Mouse (Mus musculus): Measurements from ENCODE around the gene Wt1. TPM values are rescaled to one million over a fixed set of nuclear protein-coding genes. Genes with fewer than 3 reads are reported as not detected.

The Wt1 gene
- polyA plus RNA-seq, 1 experiment from 2014 or later = 41.9 TPM

- no peak overlapping the region for H3K27ac ChIP-seq
- no peaks in the 10 kb centered on the region for H3K9me3 ChIP-seq
- H3K4me3 ChIP-seq = no peak overlapping the region
- no peaks in the 10 kb centered on the region for H3K27me3 ChIP-seq (ENCODE audit: insufficient read depth, poor library complexity, severe bottlenecking)
- 65% methylated on average over 2 of the region's 2 CpGs for WGBS
- H3K36me3 ChIP-seq = no peaks in the 10 kb centered on the region
- H3K4me1 ChIP-seq = peaks cover 13% of the 10 kb centered on the region
- no peak for DNase-seq (ENCODE audit: low spot score)
These were observed 34.6 kb downstream of the Wt1 start for GRCm38 (mm10) chr2:105160949-105161348.

- Histone ChIP-seq H3K27me3 (ENCODE audit: insufficient read depth, poor library complexity, severe bottlenecking) (no peaks in the 10 kb centered on the region), H3K4me3 (peak overlapping the region; percentile 40; the same call in 1 of the 2 replicates), H3K9me3 (no peaks in the 10 kb centered on the region), H3K4me1 (peaks cover 13% of the 10 kb centered on the region), H3K27ac (peak overlapping the region; percentile 72; the same call in 1 of the 2 replicates), H3K36me3 (peaks cover 6% of the 10 kb centered on the region; the same call in 1 of the 2 replicates)
- 2% methylated on average over 4 of the region's 4 CpGs for WGBS
- no peak for DNase-seq (ENCODE audit: low spot score)
These were observed 36.4 kb downstream of the Wt1 start for GRCm38 (mm10) chr2:105162763-105163162.

GRCm38 (mm10) chr2:105168137-105168536, 41.8 kb downstream of the Wt1 start:
- Histone ChIP-seq H3K27me3 (ENCODE audit: insufficient read depth, poor library complexity, severe bottlenecking) (no peaks in the 10 kb centered on the region), H3K9me3 (no peaks in the 10 kb centered on the region), H3K4me1 (peaks cover 5% of the 10 kb centered on the region), H3K4me3 (no peak overlapping the region), H3K27ac (no peak overlapping the region), H3K36me3 (peaks cover 13% of the 10 kb centered on the region; the same call in 1 of the 2 replicates)
- peak; percentile 22 for DNase-seq (ENCODE audit: low spot score)
- WGBS = 79% methylated on average over 3 of the region's 3 CpGs

- Histone ChIP-seq H3K36me3 (0 out of 2 replicates have a peak, but pooled peaks cover 12% of the 10 kb centered on the region), H3K9me3 (no peaks in the 10 kb centered on the region), H3K27ac (no peak overlapping the region), H3K27me3 (ENCODE audit: insufficient read depth, poor library complexity, severe bottlenecking) (no peaks in the 10 kb centered on the region; the same call in 1 of the 2 replicates), H3K4me1 (0 out of 2 replicates have a peak, but pooled peaks cover 3% of the 10 kb centered on the region), H3K4me3 (no peak overlapping the region)
- no peak for DNase-seq (ENCODE audit: low spot score)
- WGBS = 70% methylated on average over 2 of the region's 2 CpGs
These were observed 47.9 kb downstream of the Wt1 start for GRCm38 (mm10) chr2:105174254-105174653.

GRCm38 (mm10) chr2:105178871-105179270, 52.5 kb downstream of the Wt1 start:
- Histone ChIP-seq H3K9me3 (peaks cover 5% of the 10 kb centered on the region; the same call in 1 of the 2 replicates), H3K4me1 (0 out of 2 replicates have a peak, but pooled peaks cover 12% of the 10 kb centered on the region), H3K27me3 (ENCODE audit: insufficient read depth, poor library complexity, severe bottlenecking) (peaks cover 6% of the 10 kb centered on the region; the same call in 1 of the 2 replicates), H3K27ac (no peak overlapping the region), H3K4me3 (no peak overlapping the region), H3K36me3 (0 out of 2 replicates have a peak, but pooled peaks cover 12% of the 10 kb centered on the region)
- WGBS = 83% methylated on average over 12 of the region's 12 CpGs
- DNase-seq (ENCODE audit: low spot score) = peak; percentile 72

GRCm38 (mm10) chr2:105182501-105182900, 56.2 kb downstream of the Wt1 start:
- Histone ChIP-seq H3K9me3 (peaks cover 5% of the 10 kb centered on the region; the same call in 1 of the 2 replicates), H3K4me3 (no peak overlapping the region), H3K27me3 (ENCODE audit: insufficient read depth, poor library complexity, severe bottlenecking) (peaks cover 6% of the 10 kb centered on the region; the same call in 1 of the 2 replicates), H3K36me3 (no peaks in the 10 kb centered on the region), H3K4me1 (0 out of 2 replicates have a peak, but pooled peaks cover 9% of the 10 kb centered on the region), H3K27ac (no peak overlapping the region)
- WGBS = 41% methylated on average over 6 of the region's 6 CpGs
- DNase-seq (ENCODE audit: low spot score) = peak; percentile 55

GRCm38 (mm10) chr2:105185140-105185539, 58.8 kb downstream of the Wt1 start:
- Histone ChIP-seq H3K9me3 (peaks cover 2% of the 10 kb centered on the region; the same call in 1 of the 2 replicates), H3K4me1 (peaks cover 9% of the 10 kb centered on the region; the same call in 1 of the 2 replicates), H3K27me3 (ENCODE audit: insufficient read depth, poor library complexity, severe bottlenecking) (peaks cover 6% of the 10 kb centered on the region; the same call in 1 of the 2 replicates), H3K36me3 (no peaks in the 10 kb centered on the region), H3K4me3 (no peak overlapping the region), H3K27ac (no peak overlapping the region)
- WGBS = 92% methylated on average over 3 of the region's 3 CpGs
- no peak for DNase-seq (ENCODE audit: low spot score)

GRCm38 (mm10) chr2:105185768-105186529, 59.6 kb downstream of the Wt1 start:
- no peaks in the 10 kb centered on the region for H3K36me3 ChIP-seq
- peaks cover 9% of the 10 kb centered on the region; the same call in 1 of the 2 replicates for H3K4me1 ChIP-seq
- H3K9me3 ChIP-seq = no peaks in the 10 kb centered on the region
- no peak overlapping the region for H3K4me3 ChIP-seq
- peaks cover 6% of the 10 kb centered on the region; the same call in 1 of the 2 replicates for H3K27me3 ChIP-seq (ENCODE audit: insufficient read depth, poor library complexity, severe bottlenecking)
- DNase-seq (ENCODE audit: low spot score) = peak; percentile 63
- H3K27ac ChIP-seq = no peak overlapping the region
- WGBS = 78% methylated on average over 13 of the region's 13 CpGs

- Histone ChIP-seq H3K4me1 (peaks cover 7% of the 10 kb centered on the region; the same call in 1 of the 2 replicates), H3K4me3 (no peak overlapping the region), H3K27ac (no peak overlapping the region), H3K36me3 (no peaks in the 10 kb centered on the region), H3K9me3 (no peaks in the 10 kb centered on the region), H3K27me3 (ENCODE audit: insufficient read depth, poor library complexity, severe bottlenecking) (peaks cover 6% of the 10 kb centered on the region; the same call in 1 of the 2 replicates)
- 65% methylated on average over 5 of the region's 5 CpGs for WGBS
- DNase-seq (ENCODE audit: low spot score) = peak; percentile 64
These were observed 60.3 kb downstream of the Wt1 start for GRCm38 (mm10) chr2:105186591-105186990.

- H3K9me3 ChIP-seq = no peaks in the 10 kb centered on the region
- H3K27me3 ChIP-seq (ENCODE audit: insufficient read depth, poor library complexity, severe bottlenecking) = no peaks in the 10 kb centered on the region; the same call in 1 of the 2 replicates
- no peaks in the 10 kb centered on the region for H3K36me3 ChIP-seq
- no peak overlapping the region for H3K4me3 ChIP-seq
- 76% methylated on average over 10 of the region's 10 CpGs for WGBS
- no peaks in the 10 kb centered on the region; the same call in 1 of the 2 replicates for H3K4me1 ChIP-seq
- H3K27ac ChIP-seq = no peak overlapping the region
- peak; percentile 73 for DNase-seq (ENCODE audit: low spot score)
These were observed 61.9 kb downstream of the Wt1 start for GRCm38 (mm10) chr2:105188182-105188581.

- peak; percentile 41 for DNase-seq (ENCODE audit: low spot score)
- H3K9me3 ChIP-seq = no peaks in the 10 kb centered on the region
- no peaks in the 10 kb centered on the region; the same call in 1 of the 2 replicates for H3K27me3 ChIP-seq (ENCODE audit: insufficient read depth, poor library complexity, severe bottlenecking)
- no peaks in the 10 kb centered on the region for H3K36me3 ChIP-seq
- WGBS = 23% methylated on average over 5 of the region's 5 CpGs
- H3K4me3 ChIP-seq = no peak overlapping the region
- no peak overlapping the region for H3K27ac ChIP-seq
- no peaks in the 10 kb centered on the region; the same call in 1 of the 2 replicates for H3K4me1 ChIP-seq
These were observed 63.0 kb downstream of the Wt1 start for GRCm38 (mm10) chr2:105189352-105189751.

- Histone ChIP-seq H3K9me3 (no peaks in the 10 kb centered on the region), H3K4me1 (no peaks in the 10 kb centered on the region), H3K4me3 (no peak overlapping the region), H3K27me3 (ENCODE audit: insufficient read depth, poor library complexity, severe bottlenecking) (no peaks in the 10 kb centered on the region), H3K27ac (no peak overlapping the region), H3K36me3 (no peaks in the 10 kb centered on the region)
- no peak for DNase-seq (ENCODE audit: low spot score)
- 36% methylated on average over 8 of the region's 8 CpGs for WGBS
These were observed 73.8 kb downstream of the Wt1 start for GRCm38 (mm10) chr2:105200152-105200551.

- peak overlapping the region; percentile 42; the same call in 1 of the 2 replicates for H3K27ac ChIP-seq
- peaks cover 19% of the 10 kb centered on the region for H3K4me1 ChIP-seq
- no peaks in the 10 kb centered on the region for H3K36me3 ChIP-seq
- H3K27me3 ChIP-seq (ENCODE audit: insufficient read depth, poor library complexity, severe bottlenecking) = no peaks in the 10 kb centered on the region
- WGBS = 57% methylated on average over 9 of the region's 9 CpGs
- no peak for DNase-seq (ENCODE audit: low spot score)
- H3K4me3 ChIP-seq = no peak overlapping the region
- H3K9me3 ChIP-seq = no peaks in the 10 kb centered on the region
These were observed 80.3 kb downstream of the Wt1 start for GRCm38 (mm10) chr2:105206563-105207174.

Data from heart, embryonic 10.5 days (tissue).